Mouse (Mus musculus): ENCODE measurements around the gene Akt3. TPM values are rescaled to one million over a fixed set of nuclear protein-coding genes. Genes with fewer than 3 reads are reported as not detected.

The Akt3 gene
- polyA plus RNA-seq, 1 experiment, result 44.3 TPM

- Histone ChIP-seq H3K4me1 (ENCODE audit: control insufficient read depth, insufficient read depth, low read length) (no peaks in the 10 kb centered on the region), H3K36me3 (ENCODE audit: control insufficient read depth, insufficient read depth, low read length, poor library complexity, severe bottlenecking) (no peaks in the 10 kb centered on the region), H3K4me3 (ENCODE audit: low read depth, low read length) (no peak overlapping the region), H3K9ac (ENCODE audit: low read depth, poor library complexity, severe bottlenecking) (no peak overlapping the region), H3K27ac (ENCODE audit: insufficient read depth, low read length) (no peak overlapping the region), H3K27me3 (ENCODE audit: control insufficient read depth, insufficient read depth, low read length, poor library complexity, severe bottlenecking) (no peaks in the 10 kb centered on the region), H3K9me3 (replicated peaks; ENCODE audit: control insufficient read depth, insufficient read depth, low read length, poor library complexity, severe bottlenecking) (no peaks in the 10 kb centered on the region)
- TF ChIP-seq CTCF (IDR thresholded peaks at IDR 0.05; ENCODE audit: low read depth, low read length) (peak; percentile 6), POLR2A (IDR thresholded peaks at IDR 0.05; ENCODE audit: insufficient read depth, low read length) (no peak), EP300 (IDR thresholded peaks at IDR 0.05; ENCODE audit: insufficient read depth, low read depth, low read length) (no peak)
Observed at GRCm38 (mm10) chr1:177188708-177189107, 69.3 kb downstream of the Akt3 start.

DNA sequence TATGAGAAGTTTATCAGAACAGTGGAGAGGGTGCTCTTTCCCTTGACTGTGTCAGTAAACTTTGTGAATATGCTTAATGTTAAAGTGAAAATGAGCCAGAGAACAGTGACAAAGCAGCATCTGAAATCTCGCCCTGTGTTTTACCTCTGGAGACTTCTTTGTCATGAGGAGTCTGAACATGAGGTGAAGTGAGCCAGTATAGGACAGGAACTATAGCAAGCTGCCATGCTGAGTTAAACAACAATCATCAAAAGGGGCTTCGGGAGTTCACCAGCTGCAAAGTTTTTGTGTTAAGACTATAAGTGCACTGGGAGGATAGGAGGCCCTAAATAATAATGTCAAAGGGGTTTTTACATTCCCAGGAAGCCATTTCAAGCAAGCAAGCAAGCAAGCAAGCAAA lies 71.3 kb downstream of the Akt3 start:
- H3K9me3 ChIP-seq (replicated peaks; ENCODE audit: control insufficient read depth, insufficient read depth, low read length, poor library complexity, severe bottlenecking), result no peaks in the 10 kb centered on the region
- H3K36me3 ChIP-seq (ENCODE audit: control insufficient read depth, insufficient read depth, low read length, poor library complexity, severe bottlenecking), result no peaks in the 10 kb centered on the region
- H3K27ac ChIP-seq (ENCODE audit: insufficient read depth, low read length), result no peak overlapping the region
- TF ChIP-seq CTCF (IDR thresholded peaks at IDR 0.05; ENCODE audit: low read depth, low read length) (no peak), EP300 (IDR thresholded peaks at IDR 0.05; ENCODE audit: insufficient read depth, low read depth, low read length) (no peak), POLR2A (IDR thresholded peaks at IDR 0.05; ENCODE audit: insufficient read depth, low read length) (no peak)
- no peak overlapping the region for H3K4me3 ChIP-seq (ENCODE audit: low read depth, low read length)
- H3K4me1 ChIP-seq (ENCODE audit: control insufficient read depth, insufficient read depth, low read length), result no peaks in the 10 kb centered on the region
- H3K9ac ChIP-seq (ENCODE audit: low read depth, poor library complexity, severe bottlenecking), result no peak overlapping the region
- H3K27me3 ChIP-seq (ENCODE audit: control insufficient read depth, insufficient read depth, low read length, poor library complexity, severe bottlenecking), result no peaks in the 10 kb centered on the region

- TF ChIP-seq EP300 (IDR thresholded peaks at IDR 0.05; ENCODE audit: insufficient read depth, low read depth, low read length) (no peak), CTCF (IDR thresholded peaks at IDR 0.05; ENCODE audit: low read depth, low read length) (no peak), POLR2A (IDR thresholded peaks at IDR 0.05; ENCODE audit: insufficient read depth, low read length) (no peak)
- Histone ChIP-seq H3K27me3 (ENCODE audit: control insufficient read depth, insufficient read depth, low read length, poor library complexity, severe bottlenecking) (no peaks in the 10 kb centered on the region), H3K9ac (ENCODE audit: low read depth, poor library complexity, severe bottlenecking) (no peak overlapping the region), H3K4me1 (ENCODE audit: control insufficient read depth, insufficient read depth, low read length) (no peaks in the 10 kb centered on the region), H3K4me3 (ENCODE audit: low read depth, low read length) (no peak overlapping the region), H3K9me3 (replicated peaks; ENCODE audit: control insufficient read depth, insufficient read depth, low read length, poor library complexity, severe bottlenecking) (no peaks in the 10 kb centered on the region), H3K27ac (ENCODE audit: insufficient read depth, low read length) (no peak overlapping the region), H3K36me3 (ENCODE audit: control insufficient read depth, insufficient read depth, low read length, poor library complexity, severe bottlenecking) (no peaks in the 10 kb centered on the region)
Observed at GRCm38 (mm10) chr1:177179635-177180034, 78.4 kb downstream of the Akt3 start.

DNA sequence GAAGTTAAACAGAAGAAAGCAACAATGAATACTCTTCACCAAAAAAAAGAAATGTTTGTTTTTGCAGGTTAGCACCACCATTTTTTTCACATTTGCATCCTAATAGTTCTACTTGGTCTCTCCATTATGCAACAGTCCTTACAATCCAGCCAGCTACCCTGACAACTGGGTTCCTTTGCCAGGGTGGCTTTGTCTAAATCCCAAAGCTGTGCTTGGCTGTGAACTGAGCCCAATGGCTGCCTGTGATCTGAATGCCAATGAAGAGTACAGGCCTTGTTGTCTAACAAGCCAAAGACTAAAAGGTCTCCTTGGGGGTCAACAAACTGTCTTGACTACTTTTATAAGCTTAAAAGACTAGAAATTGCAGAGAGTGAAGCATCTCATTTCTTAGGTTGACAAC lies 82.6 kb downstream of the Akt3 start:
- H3K36me3 ChIP-seq (ENCODE audit: control insufficient read depth, insufficient read depth, low read length, poor library complexity, severe bottlenecking), result no peaks in the 10 kb centered on the region
- no peak overlapping the region for H3K27ac ChIP-seq (ENCODE audit: insufficient read depth, low read length)
- no peaks in the 10 kb centered on the region for H3K4me1 ChIP-seq (ENCODE audit: control insufficient read depth, insufficient read depth, low read length)
- no peaks in the 10 kb centered on the region for H3K9me3 ChIP-seq (replicated peaks; ENCODE audit: control insufficient read depth, insufficient read depth, low read length, poor library complexity, severe bottlenecking)
- no peak overlapping the region for H3K4me3 ChIP-seq (ENCODE audit: low read depth, low read length)
- H3K9ac ChIP-seq (ENCODE audit: low read depth, poor library complexity, severe bottlenecking), result no peak overlapping the region
- no peaks in the 10 kb centered on the region for H3K27me3 ChIP-seq (ENCODE audit: control insufficient read depth, insufficient read depth, low read length, poor library complexity, severe bottlenecking)
- TF ChIP-seq CTCF (IDR thresholded peaks at IDR 0.05; ENCODE audit: low read depth, low read length), result no peak
- no peak for TF ChIP-seq POLR2A (IDR thresholded peaks at IDR 0.05; ENCODE audit: insufficient read depth, low read length)
- no peak for TF ChIP-seq EP300 (IDR thresholded peaks at IDR 0.05; ENCODE audit: insufficient read depth, low read depth, low read length)

- no peaks in the 10 kb centered on the region for H3K36me3 ChIP-seq (ENCODE audit: control insufficient read depth, insufficient read depth, low read length, poor library complexity, severe bottlenecking)
- H3K27me3 ChIP-seq (ENCODE audit: control insufficient read depth, insufficient read depth, low read length, poor library complexity, severe bottlenecking), result no peaks in the 10 kb centered on the region
- no peak overlapping the region for H3K27ac ChIP-seq (ENCODE audit: insufficient read depth, low read length)
- TF ChIP-seq EP300 (IDR thresholded peaks at IDR 0.05; ENCODE audit: insufficient read depth, low read depth, low read length), result no peak
- TF ChIP-seq POLR2A (IDR thresholded peaks at IDR 0.05; ENCODE audit: insufficient read depth, low read length), result no peak
- no peak for TF ChIP-seq CTCF (IDR thresholded peaks at IDR 0.05; ENCODE audit: low read depth, low read length)
- H3K9me3 ChIP-seq (replicated peaks; ENCODE audit: control insufficient read depth, insufficient read depth, low read length, poor library complexity, severe bottlenecking), result no peaks in the 10 kb centered on the region
- no peak overlapping the region for H3K4me3 ChIP-seq (ENCODE audit: low read depth, low read length)
- H3K9ac ChIP-seq (ENCODE audit: low read depth, poor library complexity, severe bottlenecking), result no peak overlapping the region
- H3K4me1 ChIP-seq (ENCODE audit: control insufficient read depth, insufficient read depth, low read length), result no peaks in the 10 kb centered on the region
Observed at GRCm38 (mm10) chr1:177171300-177171699, 86.7 kb downstream of the Akt3 start.

DNA sequence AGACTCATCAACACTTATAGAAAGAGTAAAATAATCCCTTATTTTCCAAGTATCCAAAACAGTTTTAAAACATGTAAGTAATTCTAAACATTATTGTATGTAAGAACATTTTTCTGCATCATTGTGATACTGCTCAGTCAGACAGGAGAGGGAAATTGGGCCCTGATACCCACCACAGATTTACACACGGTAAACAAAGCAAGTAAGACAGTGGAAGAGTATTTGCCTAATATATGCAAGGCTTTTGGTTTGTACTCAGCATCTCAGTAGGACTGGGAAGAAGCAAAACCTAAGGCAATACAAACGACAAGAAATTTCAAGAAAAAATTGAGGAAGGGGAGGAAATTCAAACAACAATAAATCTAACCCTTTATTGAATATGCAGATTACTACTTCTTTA lies 92.2 kb downstream of the Akt3 start:
- H3K27me3 ChIP-seq (ENCODE audit: control insufficient read depth, insufficient read depth, low read length, poor library complexity, severe bottlenecking), result no peaks in the 10 kb centered on the region
- TF ChIP-seq POLR2A (IDR thresholded peaks at IDR 0.05; ENCODE audit: insufficient read depth, low read length), result no peak
- no peak for TF ChIP-seq CTCF (IDR thresholded peaks at IDR 0.05; ENCODE audit: low read depth, low read length)
- no peak for TF ChIP-seq EP300 (IDR thresholded peaks at IDR 0.05; ENCODE audit: insufficient read depth, low read depth, low read length)
- H3K4me1 ChIP-seq (ENCODE audit: control insufficient read depth, insufficient read depth, low read length), result no peaks in the 10 kb centered on the region
- H3K9ac ChIP-seq (ENCODE audit: low read depth, poor library complexity, severe bottlenecking), result no peak overlapping the region
- H3K27ac ChIP-seq (ENCODE audit: insufficient read depth, low read length), result no peak overlapping the region
- no peaks in the 10 kb centered on the region for H3K36me3 ChIP-seq (ENCODE audit: control insufficient read depth, insufficient read depth, low read length, poor library complexity, severe bottlenecking)
- H3K9me3 ChIP-seq (replicated peaks; ENCODE audit: control insufficient read depth, insufficient read depth, low read length, poor library complexity, severe bottlenecking), result no peaks in the 10 kb centered on the region
- H3K4me3 ChIP-seq (ENCODE audit: low read depth, low read length), result no peak overlapping the region
